8 mouse cellular contexts compared by ENCODE assay signal in the genomic region with DNA sequence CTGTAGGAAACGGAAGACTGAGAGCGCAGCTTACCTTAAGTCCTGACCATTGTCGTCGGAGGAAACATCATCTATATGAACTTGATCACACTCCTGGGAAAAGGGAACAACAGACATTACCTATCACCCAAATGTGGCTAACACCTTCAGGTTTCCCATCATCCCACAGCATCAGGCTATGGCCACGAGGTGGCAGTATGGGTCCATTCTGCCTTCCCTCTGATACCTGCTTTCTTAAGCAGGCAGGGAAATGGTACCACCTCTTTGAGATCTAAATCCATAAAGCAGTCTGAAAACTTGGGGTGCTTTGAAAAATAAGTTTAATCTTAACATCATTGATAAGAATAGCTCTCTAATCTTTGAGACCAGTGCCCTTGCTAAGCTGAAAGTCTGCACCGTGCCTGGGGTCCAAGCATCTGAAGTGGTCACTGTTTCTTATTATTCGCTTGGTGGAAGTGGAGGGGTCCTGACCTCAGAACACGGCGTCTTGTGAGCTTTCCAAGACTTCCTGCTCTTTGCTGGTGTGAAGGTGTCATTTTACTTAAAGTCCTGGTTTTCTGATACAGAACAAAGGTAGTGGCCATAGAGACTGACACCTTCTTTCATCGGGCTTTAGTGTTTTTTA.
A peak's percentile ranks its signal among the peaks of the same experiment; 100 is the strongest.
DNase-seq lines count a peak whose midpoint lies in the region; ATAC-seq and TF ChIP-seq lines count a peak whose summit lies in the region.

No protein-coding gene starts in this region.

- peak; percentile 45 for DNase-seq in 416B (ENCODE audit: low read depth)
- peak; percentile 68 for DNase-seq in adrenal gland, adult 2 months
- DNase-seq in embryo, embryonic 10 days (ENCODE audit: low spot score): peak; percentile 89
- peak; percentile 69 for DNase-seq in gastrocnemius, postnatal 14 days
- peak; percentile 72 for DNase-seq in kidney, postnatal 14 days
- DNase-seq in liver, adult 2 months (ENCODE audit: extremely low read depth, low read depth, low spot score): peak; percentile 44
- peak; percentile 77 for DNase-seq in neural tube, embryonic 11.5 days (ENCODE audit: low spot score)
- DNase-seq in testis, postnatal 14 days (ENCODE audit: low spot score): peak; percentile 32

- no peak overlapping the region for H3K27ac ChIP-seq in liver, adult 2 months (replicated peaks; ENCODE audit: insufficient read depth, low read depth, low read length)
- no peak overlapping the region for H3K27ac ChIP-seq in neural tube, embryonic 11.5 days (ENCODE audit: low read depth, low read length)

- ATAC-seq in neural tube, embryonic 11.5 days (ENCODE audit: insufficient read depth, low FRiP score, low TSS enrichment): peak; percentile 71; the same call in 1 of the 2 replicates

- no peak overlapping the region for H3K4me3 ChIP-seq in liver, adult 2 months (ENCODE audit: insufficient read depth, low read depth, low read length)
- H3K4me3 ChIP-seq in neural tube, embryonic 11.5 days (ENCODE audit: low read depth, low read length): no peak overlapping the region

- no peak overlapping the region for H3K4me2 ChIP-seq in neural tube, embryonic 11.5 days (ENCODE audit: low read depth)

- H3K9ac ChIP-seq in liver, adult 2 months (ENCODE audit: low read depth, low read length): no peak overlapping the region
- H3K9ac ChIP-seq in neural tube, embryonic 11.5 days (ENCODE audit: low read length): no peak overlapping the region

- WGBS in liver, adult 2 months: 52% methylated on average over 10 of the region's 10 CpGs
- WGBS in neural tube, embryonic 11.5 days: 47% methylated on average over 10 of the region's 10 CpGs

- no peaks in the 10 kb centered on the region for H3K36me3 ChIP-seq in liver, adult 2 months (ENCODE audit: control insufficient read depth, insufficient read depth, low read length)
- H3K36me3 ChIP-seq in neural tube, embryonic 11.5 days (ENCODE audit: control insufficient read depth, insufficient read depth, low read length): no peaks in the 10 kb centered on the region

- H3K9me3 ChIP-seq in neural tube, embryonic 11.5 days (ENCODE audit: control insufficient read depth, low read length): no peaks in the 10 kb centered on the region

- no peak for TF ChIP-seq POLR2A in liver, adult 2 months (IDR thresholded peaks at IDR 0.05; ENCODE audit: extremely low read depth, insufficient read depth, low read length)

- intact Hi-C loops in gastrocnemius, postnatal 14 days (cut with DNase I; ENCODE audit: low total_unique reads): loop anchor here (5.0 to 10.0 kb wide), 2 partner anchors 495 to 658 kb away; no protein-coding TSS in a partner anchor

- peak; percentile 80 for TF ChIP-seq CTCF in liver, adult 2 months (IDR thresholded peaks at IDR 0.05; ENCODE audit: low read depth, low read length)

- H3K27me3 ChIP-seq in liver, adult 2 months (ENCODE audit: control insufficient read depth, insufficient read depth, low read length): no peaks in the 10 kb centered on the region
- no peaks in the 10 kb centered on the region for H3K27me3 ChIP-seq in neural tube, embryonic 11.5 days (ENCODE audit: control insufficient read depth, insufficient read depth, low read length)

- H3K79me2 ChIP-seq in liver, adult 2 months (ENCODE audit: control insufficient read depth, insufficient read depth, low read length): no peaks in the 10 kb centered on the region

- H3K4me1 ChIP-seq in liver, adult 2 months (ENCODE audit: control insufficient read depth, insufficient read depth, low read length): no peaks in the 10 kb centered on the region
- H3K4me1 ChIP-seq in neural tube, embryonic 11.5 days (ENCODE audit: control insufficient read depth, insufficient read depth, low read length): no peaks in the 10 kb centered on the region

Comparison
In these comparisons a context has a peak if more than half of its experiments do, and no peak if none do; other contexts are left out.
1. DNase-seq: peak in every context shown above with its lines; median percentile 89 in embryo, embryonic 10 days; 77 in neural tube, embryonic 11.5 days; 72 in kidney, postnatal 14 days; 69 in gastrocnemius, postnatal 14 days; 68 in adrenal gland, adult 2 months; 45 in 416B; 44 in liver, adult 2 months; 32 in testis, postnatal 14 days.